Mouse (Mus musculus): Measurements from ENCODE around the gene Ralb. TPM values are rescaled to one million over a fixed set of nuclear protein-coding genes. Genes with fewer than 3 reads are reported as not detected.

The Ralb gene
- polyA plus RNA-seq, 1 experiment = 31.1 TPM

- no peak for TF ChIP-seq POLR2A (IDR thresholded peaks at IDR 0.05; ENCODE audit: borderline replicate concordance, extremely low read depth, insufficient read depth, insufficient read length, poor library complexity, severe bottlenecking)
- peak; percentile 20; the same call in 1 of the 2 replicates for TF ChIP-seq CTCF (IDR thresholded peaks at IDR 0.05; ENCODE audit: borderline replicate concordance, extremely low read depth, insufficient read depth, insufficient read length)
- no peak for DNase-seq (ENCODE audit: low read depth)
These were observed 60.8 kb downstream of the Ralb start for GRCm38 (mm10) chr1:119443591-119444350.

- no peak for DNase-seq (ENCODE audit: low read depth)
- no peak for TF ChIP-seq POLR2A (IDR thresholded peaks at IDR 0.05; ENCODE audit: borderline replicate concordance, extremely low read depth, insufficient read depth, insufficient read length, poor library complexity, severe bottlenecking)
- no peak for TF ChIP-seq CTCF (IDR thresholded peaks at IDR 0.05; ENCODE audit: borderline replicate concordance, extremely low read depth, insufficient read depth, insufficient read length)
These were observed 61.7 kb downstream of the Ralb start for GRCm38 (mm10) chr1:119442901-119443300.

DNA sequence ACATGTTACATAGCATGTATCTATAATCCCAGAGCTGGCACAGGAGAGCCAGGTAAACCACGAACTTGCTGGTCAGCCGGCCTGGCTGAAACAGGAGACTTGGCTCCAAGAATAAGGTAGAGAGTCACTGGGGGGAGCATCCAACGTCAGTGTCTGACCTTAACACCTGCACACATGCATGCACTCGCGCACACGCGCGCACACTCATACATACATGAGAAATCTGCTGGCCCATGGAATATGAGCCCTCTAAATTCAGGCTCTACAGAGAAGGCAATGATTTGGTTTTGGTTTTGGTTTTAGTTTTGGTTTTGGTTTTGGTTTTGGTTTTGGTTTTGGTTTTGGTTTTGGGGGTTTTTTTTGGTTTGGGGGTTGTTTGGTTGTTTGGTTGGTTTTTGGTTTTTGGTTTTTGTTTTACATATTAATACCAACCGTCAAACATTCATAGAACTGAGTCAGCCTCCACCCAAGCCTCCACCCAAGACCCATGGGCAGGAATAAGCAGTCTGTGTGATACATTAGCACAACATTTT is 66.4 kb downstream of the Ralb start:
- no peak for TF ChIP-seq CTCF (IDR thresholded peaks at IDR 0.05; ENCODE audit: borderline replicate concordance, extremely low read depth, insufficient read depth, insufficient read length)
- TF ChIP-seq POLR2A (IDR thresholded peaks at IDR 0.05; ENCODE audit: borderline replicate concordance, extremely low read depth, insufficient read depth, insufficient read length, poor library complexity, severe bottlenecking) = no peak
- DNase-seq (ENCODE audit: low read depth) = no peak

DNA sequence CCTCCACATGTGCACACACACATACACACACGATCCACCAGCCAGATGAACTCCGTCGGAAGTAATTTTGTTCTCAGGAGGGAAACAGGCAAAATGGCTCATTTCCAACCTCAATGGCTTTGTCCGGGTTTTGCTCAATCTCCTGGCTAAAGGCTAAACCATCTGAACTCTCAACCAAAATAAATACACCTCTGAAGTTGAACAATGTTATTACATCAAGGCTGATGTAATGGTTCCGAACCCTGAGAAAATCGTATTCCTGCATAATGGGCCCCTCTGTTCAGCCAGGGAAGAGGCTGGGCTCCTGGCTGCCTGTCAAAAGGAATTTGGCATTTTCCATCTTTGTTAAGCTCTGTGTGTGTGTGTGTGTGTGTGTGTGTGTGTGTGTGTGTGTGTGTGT is 67.2 kb downstream of the Ralb start:
- DNase-seq (ENCODE audit: low read depth) = peak; percentile 76
- no peak for TF ChIP-seq POLR2A (IDR thresholded peaks at IDR 0.05; ENCODE audit: borderline replicate concordance, extremely low read depth, insufficient read depth, insufficient read length, poor library complexity, severe bottlenecking)
- TF ChIP-seq CTCF (IDR thresholded peaks at IDR 0.05; ENCODE audit: borderline replicate concordance, extremely low read depth, insufficient read depth, insufficient read length) = no peak

- TF ChIP-seq POLR2A (IDR thresholded peaks at IDR 0.05; ENCODE audit: borderline replicate concordance, extremely low read depth, insufficient read depth, insufficient read length, poor library complexity, severe bottlenecking) = no peak
- TF ChIP-seq CTCF (IDR thresholded peaks at IDR 0.05; ENCODE audit: borderline replicate concordance, extremely low read depth, insufficient read depth, insufficient read length) = no peak
- DNase-seq (ENCODE audit: low read depth) = no peak
These were observed 80.3 kb downstream of the Ralb start for GRCm38 (mm10) chr1:119424141-119424860.

DNA sequence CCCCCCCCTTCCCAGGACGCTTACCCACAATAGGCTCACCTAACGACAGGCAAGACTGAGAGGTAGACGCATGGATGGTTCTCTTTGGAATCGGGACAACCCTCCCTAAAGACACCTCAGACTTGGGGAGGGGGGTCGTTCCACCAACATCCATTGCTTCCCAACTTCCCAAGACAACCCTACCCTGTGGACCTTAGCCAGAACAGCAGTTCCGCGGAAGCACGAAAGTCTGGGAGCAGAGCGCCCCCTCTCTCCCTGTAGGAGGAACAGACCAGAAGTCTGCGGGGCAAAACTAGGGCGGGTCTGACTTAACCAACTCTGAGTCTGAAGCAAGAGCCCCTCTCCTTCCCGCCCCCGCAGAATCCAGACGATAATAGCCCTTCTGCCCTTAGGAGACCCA is 81.1 kb downstream of the Ralb start:
- peak; percentile 80 for TF ChIP-seq CTCF (IDR thresholded peaks at IDR 0.05; ENCODE audit: borderline replicate concordance, extremely low read depth, insufficient read depth, insufficient read length)
- no peak for TF ChIP-seq POLR2A (IDR thresholded peaks at IDR 0.05; ENCODE audit: borderline replicate concordance, extremely low read depth, insufficient read depth, insufficient read length, poor library complexity, severe bottlenecking)
- peak; percentile 88 for DNase-seq (ENCODE audit: low read depth)

- TF ChIP-seq CTCF (IDR thresholded peaks at IDR 0.05; ENCODE audit: borderline replicate concordance, extremely low read depth, insufficient read depth, insufficient read length) = peak; percentile 12; the same call in 1 of the 2 replicates
- no peak for TF ChIP-seq POLR2A (IDR thresholded peaks at IDR 0.05; ENCODE audit: borderline replicate concordance, extremely low read depth, insufficient read depth, insufficient read length, poor library complexity, severe bottlenecking)
- peak; percentile 71 for DNase-seq (ENCODE audit: low read depth)
These were observed 82.1 kb downstream of the Ralb start for GRCm38 (mm10) chr1:119422460-119423015.

DNA sequence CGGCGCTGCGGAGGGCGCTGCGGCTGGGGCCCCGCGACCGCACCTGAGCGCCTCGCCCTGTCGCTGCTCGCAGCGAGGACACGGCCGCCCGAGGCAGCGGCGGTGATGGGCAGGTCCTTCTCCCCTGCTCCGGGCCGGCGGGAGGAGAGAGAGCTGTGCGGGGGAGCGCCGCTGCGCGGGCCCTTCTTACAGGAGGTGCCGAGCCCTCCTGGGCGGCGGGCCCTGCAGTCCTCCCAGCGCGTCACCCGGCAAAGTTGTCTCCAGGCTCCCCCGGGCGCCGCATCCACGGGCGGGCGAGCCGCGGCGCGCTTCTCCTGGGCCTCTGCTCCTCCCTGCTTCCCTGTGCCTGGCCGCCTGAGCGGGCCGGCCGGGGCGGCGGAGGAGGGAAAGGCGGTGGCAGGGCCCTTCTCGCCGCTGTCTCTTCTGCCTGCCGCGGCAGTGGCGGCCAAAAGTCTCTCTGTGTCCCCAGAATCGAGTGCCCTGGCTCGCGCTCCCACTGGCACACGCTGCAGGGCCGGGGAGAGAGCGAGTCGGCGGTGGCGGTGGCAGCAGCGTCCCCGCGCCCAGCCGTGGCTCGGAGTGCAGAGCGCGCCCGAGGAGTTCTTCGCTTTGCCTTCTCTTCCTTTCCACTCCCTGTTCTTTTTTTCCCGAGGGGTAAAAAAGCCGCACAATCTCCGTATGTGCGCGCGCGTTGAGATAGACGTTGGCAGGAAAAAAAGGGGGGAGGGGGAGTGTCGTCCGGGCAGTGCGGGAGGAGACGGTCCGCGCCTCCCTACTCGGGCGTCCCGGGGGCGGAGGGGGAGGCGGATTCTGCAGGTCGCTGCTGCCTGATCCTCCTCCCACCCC is 82.8 kb downstream of the Ralb start, which contains the start of gene Inhbb:
Gene Inhbb, minus strand, starts transcription at position 673 of the 846 bp plus-strand sequence.
- peak; percentile 80 for DNase-seq (ENCODE audit: low read depth)

GRCm38 (mm10) chr1:119420984-119421575 is 83.5 kb downstream of the Ralb start:
- no peak for TF ChIP-seq CTCF (IDR thresholded peaks at IDR 0.05; ENCODE audit: borderline replicate concordance, extremely low read depth, insufficient read depth, insufficient read length)
- 0 out of 2 replicates have a peak, but pooled peaks have one; percentile 33 for TF ChIP-seq POLR2A (IDR thresholded peaks at IDR 0.05; ENCODE audit: borderline replicate concordance, extremely low read depth, insufficient read depth, insufficient read length, poor library complexity, severe bottlenecking)
- DNase-seq (ENCODE audit: low read depth) = peak; percentile 55

More for the DNA sequence above, 82.8 kb downstream of the Ralb start, which contains the start of gene Inhbb:
- TF ChIP-seq CTCF (IDR thresholded peaks at IDR 0.05; ENCODE audit: borderline replicate concordance, extremely low read depth, insufficient read depth, insufficient read length) = no peak
- TF ChIP-seq POLR2A (IDR thresholded peaks at IDR 0.05; ENCODE audit: borderline replicate concordance, extremely low read depth, insufficient read depth, insufficient read length, poor library complexity, severe bottlenecking) = no peak

Other genes starting within 250 kb of the Ralb start
- 6.0 and 7.4 TPM in 2 replicates for gene Inhbb, start 82.5 kb downstream of the Ralb start, polyA plus RNA-seq (2012; rRNA removed)
- gene Tmem185b, start 21.4 kb upstream of the Ralb start, polyA plus RNA-seq (2012; rRNA removed) = 15.6 and 21.2 TPM in 2 replicates
- 10.6 and 13.5 TPM in 2 replicates for gene Epb41l5, start 144.2 kb upstream of the Ralb start, polyA plus RNA-seq (2012; rRNA removed)